Mouse (Mus musculus): ENCODE results near the gene Gm1043.

Gm1043 gene

DNA sequence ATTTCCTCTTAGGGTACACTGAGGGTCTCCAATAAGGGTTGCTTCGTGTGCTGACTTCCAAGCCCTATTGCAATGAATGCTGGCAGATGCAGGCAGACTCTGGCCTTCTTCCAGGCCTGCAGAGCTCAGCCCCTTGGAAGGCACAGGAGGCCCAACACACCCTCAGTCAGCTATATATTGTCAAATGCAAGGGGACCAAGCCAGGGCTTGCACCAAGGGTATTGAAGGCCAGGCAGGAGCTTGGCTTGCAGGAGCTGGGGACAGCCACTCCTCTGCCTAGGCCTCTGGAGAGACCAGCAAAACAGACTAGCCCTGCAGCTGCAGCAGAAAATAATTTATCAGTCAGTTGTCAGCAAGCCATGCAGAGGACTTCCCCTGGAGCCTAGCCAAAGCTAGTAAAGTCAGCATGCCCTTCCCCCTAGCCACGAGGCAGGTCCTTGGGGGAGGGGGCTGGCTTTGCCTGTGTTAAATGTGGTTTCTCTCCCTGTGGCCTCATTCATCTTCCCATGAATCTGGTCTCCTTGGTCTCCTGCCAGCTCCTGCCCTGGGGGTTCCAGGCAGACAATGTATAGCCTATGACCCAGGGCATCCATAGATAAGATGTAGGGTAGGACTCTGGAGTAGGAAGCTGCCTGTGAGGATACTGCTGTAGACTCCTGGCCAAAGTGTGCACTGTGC, 113.0 kb downstream of the Gm1043 start:
- DNase-seq (ENCODE audit: low read depth) = no peak

DNA sequence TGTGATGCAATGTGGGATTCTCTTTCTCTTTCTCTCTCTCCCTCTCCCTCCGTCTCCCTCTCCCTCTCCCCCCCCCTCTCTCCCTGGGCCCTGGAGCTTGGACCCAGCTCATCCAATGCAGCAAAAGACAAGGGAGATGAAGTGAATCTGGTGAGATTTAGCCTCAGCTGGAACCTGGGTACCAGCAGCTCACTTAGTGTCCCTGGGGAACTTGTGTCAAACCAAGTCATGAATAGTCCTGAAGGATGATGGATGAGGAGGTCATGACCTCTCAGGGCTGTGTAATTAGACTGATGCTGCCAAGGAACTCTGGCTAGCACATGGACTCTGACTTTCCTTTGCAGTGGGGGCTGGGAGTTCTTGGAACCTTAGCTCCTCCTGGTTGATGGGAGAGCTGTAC, 117.1 kb downstream of the Gm1043 start:
- DNase-seq (ENCODE audit: low read depth) = no peak

DNA sequence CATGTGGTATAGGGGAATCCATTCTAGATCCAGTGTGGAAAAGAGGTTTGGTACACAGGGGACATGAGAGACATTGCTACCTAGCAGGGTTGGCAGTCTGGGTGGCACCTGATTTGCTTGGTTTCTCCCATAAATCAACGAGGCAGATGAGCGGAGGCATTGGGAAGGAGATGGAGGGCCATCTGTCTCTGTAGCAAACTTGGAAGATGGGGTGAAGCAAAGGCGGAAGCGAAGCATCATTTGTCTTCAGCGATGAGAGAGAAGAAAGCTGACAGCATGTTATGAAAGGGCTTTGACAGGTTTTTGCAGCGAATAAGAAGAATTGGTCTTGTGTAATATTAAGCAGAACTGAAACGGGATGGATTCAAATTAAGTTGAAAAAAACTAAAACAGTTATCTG, 119.7 kb downstream of the Gm1043 start:
- no peak for DNase-seq (ENCODE audit: low read depth)

DNA sequence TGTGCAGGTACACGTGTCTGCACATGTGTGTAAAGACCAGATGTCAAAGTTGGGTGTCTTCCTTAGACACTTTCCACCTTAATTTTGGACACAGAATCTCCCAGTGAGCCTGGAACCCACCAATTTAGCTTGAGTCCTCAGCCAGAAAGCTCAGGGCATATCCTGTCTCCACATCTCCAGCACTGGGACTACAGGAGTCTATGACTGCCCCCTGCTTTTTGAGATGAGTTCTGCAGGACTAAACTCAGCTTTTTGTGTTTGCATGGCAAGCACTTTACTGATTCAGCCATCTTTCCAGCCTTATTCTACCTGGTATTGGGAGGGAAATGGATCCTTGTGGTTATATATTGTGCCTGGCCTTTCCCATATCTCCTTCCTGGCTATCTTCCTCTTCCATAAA, 120.2 kb downstream of the Gm1043 start:
- DNase-seq (ENCODE audit: low read depth) = no peak

DNA sequence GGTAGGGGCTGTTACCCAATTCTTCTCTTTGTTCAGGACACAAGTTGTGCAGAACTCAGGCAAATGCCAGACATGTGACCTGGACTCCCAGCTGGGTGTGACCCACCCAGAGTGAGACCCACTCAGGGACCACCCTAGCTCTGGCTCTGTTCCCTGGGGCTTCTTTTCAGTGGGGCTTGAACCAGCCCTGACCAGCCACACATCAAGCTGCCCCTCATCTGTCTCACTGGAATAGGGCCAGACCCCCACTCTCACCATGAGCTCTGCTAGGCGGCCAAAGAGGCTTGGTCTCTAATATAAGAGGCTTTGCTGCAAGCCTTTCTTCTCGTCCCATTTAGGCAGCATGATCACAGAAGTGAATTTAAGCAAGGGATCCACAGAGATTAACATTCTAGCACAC, 121.2 kb downstream of the Gm1043 start:
- DNase-seq (ENCODE audit: low read depth) = no peak

DNA sequence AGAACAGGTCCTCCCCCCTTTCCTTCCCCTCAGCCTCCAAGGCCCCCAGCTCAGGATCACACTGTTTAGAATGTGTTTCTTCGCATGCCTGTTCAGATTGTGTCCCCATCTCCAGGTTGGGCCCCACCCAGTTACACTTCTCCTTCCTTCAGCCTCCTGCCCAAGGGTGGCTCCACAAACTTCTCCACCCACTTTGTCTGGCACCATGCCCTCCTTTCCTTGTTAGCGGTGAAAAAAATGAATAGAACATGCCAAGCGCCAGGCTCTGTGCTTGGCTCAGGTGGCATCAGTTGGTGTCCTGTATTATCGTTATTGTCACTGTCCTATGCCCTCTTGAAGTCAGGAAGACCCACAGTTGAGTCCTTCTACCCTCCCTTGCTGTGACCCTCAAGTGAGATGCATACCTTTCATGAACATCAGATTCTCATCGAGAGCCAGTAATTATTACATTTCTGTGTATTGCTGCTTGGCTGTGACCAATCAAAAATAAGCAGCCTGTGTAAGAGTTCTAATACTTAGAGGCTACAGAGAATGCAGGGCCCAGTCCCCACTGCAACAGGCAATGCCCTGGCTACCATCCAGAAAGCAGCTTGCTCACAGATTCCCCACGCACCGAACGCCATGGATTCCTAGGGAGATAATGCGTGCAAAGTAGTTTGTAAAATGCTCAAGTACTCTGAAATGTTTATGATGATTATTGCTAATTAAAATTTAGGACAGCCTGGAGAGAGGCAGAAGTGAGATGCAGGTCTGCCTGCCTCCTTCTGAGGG, 128.0 kb downstream of the Gm1043 start:
- no peak for DNase-seq (ENCODE audit: low read depth)

DNA sequence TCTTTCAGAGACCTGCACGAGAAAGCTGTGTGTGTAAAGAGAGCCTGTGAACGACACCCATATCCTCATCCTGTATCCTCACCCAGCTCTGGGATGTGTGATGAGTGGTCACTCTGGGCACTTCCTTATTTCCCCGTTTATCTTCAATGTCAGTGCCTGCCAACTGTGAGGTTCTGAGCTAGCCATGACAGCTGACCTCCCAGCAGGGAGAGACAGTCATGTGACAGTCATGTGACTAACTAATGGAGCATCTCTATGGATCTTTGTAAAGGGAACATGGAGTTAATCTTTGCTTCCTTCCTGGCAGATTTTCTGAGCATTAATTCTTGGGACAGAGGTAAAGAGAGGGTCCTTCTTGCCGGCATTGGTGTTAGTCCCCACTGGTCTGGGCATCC, 128.5 kb downstream of the Gm1043 start:
- no peak for DNase-seq (ENCODE audit: low read depth)

DNA sequence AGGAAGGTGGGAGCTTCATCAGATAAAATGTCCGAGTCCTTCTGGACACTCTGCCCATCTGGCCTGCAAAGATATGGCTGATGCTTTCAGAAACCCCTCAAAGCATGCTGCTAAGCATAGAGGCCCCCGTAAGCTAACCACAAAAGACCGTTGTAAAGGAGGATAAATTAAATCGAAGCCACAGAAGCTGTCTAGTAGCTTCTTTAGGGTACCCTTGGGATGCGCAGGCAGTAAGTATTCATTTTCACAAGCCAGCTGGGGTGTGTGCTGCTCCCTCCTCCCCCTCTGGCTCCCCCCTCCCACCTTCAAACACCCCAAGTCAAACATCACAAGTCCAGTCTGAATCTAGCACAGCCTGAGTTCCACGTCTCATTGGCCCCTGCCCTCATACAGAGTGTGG, 129.4 kb downstream of the Gm1043 start:
- DNase-seq (ENCODE audit: low read depth) = no peak

DNA sequence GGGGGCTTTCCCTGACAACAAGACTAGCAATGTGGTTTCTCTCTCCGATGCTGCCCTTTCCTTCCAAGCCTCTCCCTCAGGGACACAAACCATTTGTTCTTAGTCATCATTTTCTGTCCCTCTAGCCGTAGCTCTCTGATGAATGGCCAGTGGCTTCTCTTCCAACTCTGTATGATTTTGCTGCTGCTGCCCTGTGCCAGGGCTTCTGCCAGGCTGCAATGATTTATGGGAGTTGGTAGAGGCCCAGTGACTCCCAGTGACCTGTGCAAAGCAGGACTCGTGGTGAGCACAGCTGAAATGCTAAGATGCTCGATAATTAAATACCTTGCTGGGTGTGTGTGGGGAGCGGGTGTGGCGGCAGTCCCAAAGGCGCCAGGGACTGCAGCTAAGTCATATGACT, 130.1 kb downstream of the Gm1043 start:
- no peak for DNase-seq (ENCODE audit: low read depth)

DNA sequence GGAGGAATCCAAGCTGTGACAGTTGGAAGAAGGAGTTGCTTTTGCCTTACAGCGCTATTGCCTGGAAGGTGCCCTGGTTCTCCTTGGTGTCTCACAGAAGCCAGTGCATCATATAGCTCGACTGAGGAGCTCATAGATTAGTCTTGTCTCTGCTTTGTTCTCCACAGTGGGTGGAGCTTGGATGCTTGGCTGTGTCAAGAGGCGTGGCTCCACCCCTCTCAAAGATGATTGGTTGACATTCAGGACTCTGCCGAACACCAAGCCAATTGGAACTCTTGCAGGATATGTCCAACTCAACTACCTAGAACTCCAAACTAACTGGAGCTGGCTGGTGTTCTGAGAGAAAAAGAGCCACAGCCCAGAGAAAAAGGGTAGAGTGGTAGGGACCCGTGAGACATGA, 134.4 kb downstream of the Gm1043 start:
- DNase-seq (ENCODE audit: low read depth) = no peak

DNA sequence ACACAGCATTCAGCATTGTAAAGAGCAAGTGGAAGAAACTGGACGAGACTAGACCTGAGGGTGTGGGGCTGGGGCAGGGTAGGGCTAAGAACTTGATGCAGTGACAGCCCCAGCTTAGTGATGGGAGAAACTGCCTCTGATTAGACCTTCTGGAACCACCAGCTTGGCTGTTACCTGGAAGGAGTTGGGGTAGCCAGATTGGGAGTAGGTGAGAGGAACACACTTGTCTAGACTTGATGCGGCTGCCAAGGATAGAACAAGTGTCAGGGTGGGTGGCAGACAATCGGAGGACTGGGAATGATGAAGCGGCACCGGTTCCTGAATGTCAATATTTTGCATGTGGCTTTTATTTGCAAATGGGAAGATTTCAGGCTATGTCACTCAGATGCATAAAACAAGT, 135.4 kb downstream of the Gm1043 start:
- no peak for DNase-seq (ENCODE audit: low read depth)

DNA sequence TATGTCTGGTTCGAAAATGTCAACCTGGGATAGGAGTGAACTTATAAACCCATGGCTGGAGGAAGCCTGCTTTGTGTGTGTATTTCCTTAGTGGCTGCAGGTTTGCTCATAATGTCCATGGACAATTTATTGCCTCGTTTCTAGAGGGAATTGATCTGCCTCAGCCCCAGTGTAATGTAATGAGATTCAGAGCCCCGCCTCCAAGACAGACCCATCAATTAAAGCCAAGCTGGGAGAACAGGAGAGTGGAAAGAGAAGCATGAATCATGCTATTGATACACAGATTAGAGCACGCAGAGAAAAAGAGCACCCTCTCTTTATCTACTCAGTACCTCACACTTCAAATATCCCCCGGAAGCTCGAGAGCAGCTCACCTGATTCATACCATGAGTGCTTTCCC, 136.4 kb downstream of the Gm1043 start:
- DNase-seq (ENCODE audit: low read depth) = no peak

DNA sequence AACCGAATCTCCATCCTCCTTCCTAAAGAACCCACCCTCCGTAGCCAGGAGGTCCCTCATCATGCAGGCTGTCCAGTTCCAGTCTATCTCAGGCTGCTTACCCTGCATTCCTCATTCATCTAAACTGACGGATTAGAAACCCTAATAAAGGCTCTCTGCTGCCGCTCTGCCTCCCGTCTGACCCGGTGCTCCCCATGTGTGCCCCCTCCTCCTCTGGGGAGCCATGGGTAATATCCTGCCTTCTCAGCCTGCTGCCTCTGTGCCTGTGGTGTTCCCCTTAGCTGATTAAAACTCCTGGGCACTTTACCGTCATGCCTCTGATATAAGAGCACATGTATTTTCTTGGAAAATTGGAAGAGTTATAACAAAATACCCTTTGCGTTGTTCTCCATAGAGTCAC, 137.1 kb downstream of the Gm1043 start:
- no peak for DNase-seq (ENCODE audit: low read depth)

DNA sequence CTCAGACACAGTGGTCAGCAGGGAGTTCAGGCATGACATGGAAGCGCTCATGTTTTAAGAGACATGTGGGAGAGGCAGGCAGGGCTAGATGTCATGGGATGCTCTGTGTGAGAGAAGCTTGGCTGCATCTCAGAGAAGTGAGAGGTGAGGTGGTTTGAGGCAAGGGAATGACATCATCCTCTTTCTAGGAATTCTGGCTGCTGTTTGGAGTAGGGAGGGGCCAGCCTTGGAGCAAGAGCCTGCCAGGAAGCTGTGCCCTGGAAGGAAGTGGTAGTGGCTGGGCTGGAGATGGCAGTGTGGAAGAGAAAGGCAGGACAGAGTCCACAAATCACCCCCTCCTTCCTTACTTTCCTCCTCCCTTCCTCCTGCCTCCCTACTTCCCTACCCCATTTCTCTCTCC, 140.5 kb downstream of the Gm1043 start:
- DNase-seq (ENCODE audit: low read depth) = no peak

DNA sequence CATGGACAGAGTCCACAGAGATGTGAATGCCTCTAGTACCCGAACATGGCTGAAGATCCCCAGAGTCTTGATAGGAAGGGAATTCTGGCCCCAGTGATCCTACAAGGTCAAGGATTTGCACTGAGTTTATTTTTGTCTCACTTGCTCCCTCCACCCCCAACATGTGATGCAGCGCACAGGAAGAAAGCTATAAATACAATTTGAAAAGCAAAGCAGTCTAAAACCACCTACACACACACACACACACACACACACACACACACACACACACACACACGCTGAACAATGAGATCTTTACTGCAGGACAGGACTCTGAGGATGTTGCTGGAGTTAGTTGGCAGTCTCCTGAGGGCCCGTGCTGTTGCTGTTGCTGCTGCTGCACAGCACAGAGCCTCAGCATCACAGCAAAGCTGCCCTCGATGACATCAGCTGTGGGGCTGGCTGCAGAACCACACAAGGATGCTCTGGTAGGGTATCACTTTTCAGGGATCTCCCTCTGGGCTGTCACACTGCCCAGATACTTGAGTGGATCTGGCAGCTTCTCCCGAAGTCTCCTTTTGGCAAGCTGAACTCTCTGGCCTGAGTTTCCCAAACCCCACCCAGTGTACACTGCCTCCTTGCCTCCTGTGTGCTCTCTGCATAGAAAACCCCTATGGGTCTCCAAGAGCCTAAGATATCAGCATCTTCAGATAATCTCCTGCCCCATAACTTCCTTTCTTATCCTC, 142.9 kb downstream of the Gm1043 start:
- DNase-seq (ENCODE audit: low read depth) = no peak

DNA sequence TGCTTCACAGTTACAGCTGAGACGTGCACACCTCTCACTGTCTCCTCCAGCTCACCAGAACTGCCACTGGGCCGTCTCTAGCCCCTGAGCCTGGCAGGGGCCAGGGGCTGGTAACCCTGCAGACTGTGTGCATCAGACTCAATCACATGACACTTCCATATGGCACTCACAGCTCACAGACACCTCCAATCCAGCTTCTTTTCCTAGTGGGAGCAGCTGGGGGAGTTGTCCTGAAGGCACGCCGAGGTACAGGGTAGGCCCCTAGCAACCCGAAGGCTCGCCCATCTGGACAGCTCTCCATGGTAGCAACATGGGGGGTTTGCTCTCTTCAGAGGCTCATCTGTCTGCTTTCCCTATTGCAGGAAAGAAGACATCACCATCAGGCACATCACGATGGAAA, 143.7 kb downstream of the Gm1043 start:
- no peak for DNase-seq (ENCODE audit: low read depth)

DNA sequence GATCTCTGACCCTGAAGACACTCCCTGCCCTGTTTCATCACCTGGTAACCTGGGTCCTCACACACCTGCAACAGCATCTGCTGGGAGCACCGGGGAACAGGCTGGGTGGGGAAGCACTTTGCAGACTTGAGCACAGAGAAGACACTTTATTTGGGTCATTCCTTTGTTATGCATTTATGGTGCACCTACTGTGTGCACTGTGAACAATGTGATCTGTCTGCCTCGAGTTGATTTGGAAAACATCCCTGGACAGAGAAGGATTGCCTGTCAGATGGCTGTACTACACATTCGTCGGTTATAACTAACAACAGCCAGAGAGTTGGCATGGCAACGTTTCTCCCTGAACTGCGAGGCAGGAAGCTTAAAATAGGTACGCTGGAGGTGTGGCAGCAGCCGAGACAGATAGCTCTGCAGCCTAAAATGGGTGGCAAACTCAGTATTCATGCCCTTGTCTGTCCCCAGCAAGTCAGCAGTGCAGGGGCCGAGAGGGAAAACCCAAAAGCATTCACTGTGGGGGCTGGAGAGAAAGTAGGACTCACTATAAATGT, 147.9 kb downstream of the Gm1043 start:
- no peak for DNase-seq (ENCODE audit: low read depth)

DNA sequence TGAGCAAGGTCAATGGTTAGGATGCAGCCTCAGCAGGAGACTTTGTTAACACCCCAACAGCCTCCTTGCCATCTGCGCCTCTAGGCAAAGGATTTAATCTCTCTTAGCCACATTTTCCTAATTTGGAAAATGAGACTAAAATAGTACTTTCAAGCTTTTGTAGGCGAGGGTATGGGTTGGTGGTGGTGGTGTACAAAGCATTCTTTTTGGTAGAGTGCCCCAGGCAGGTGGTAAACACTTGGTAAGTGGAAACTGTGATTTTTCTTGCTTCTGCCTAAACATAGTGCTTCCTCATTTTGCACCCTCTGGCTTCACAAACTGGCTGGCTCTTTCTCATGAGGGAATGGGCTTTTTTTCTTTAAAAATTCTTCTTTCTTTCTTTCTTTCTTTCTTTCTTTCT, 153.5 kb downstream of the Gm1043 start:
- no peak for DNase-seq (ENCODE audit: low read depth)

DNA sequence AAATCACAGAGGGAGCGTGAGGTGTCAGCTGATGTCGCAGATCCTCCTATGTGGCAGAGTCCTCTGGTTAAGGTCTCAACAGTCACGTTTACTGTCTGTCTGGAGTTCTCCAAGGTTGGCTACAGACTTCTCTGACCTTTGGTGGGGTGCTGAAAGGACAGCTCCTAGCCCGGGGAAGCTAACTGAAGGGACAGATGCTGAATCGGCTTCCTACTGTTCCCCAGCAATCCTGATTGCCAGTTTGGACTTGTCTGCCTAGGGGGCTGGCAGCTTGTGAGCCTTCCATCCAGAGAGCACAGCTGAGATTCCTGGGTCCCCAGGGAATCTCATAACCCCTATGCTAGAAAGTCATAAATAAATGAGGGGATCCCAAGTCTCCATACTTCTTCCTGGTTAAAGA, 155.4 kb downstream of the Gm1043 start:
- DNase-seq (ENCODE audit: low read depth) = no peak

DNA sequence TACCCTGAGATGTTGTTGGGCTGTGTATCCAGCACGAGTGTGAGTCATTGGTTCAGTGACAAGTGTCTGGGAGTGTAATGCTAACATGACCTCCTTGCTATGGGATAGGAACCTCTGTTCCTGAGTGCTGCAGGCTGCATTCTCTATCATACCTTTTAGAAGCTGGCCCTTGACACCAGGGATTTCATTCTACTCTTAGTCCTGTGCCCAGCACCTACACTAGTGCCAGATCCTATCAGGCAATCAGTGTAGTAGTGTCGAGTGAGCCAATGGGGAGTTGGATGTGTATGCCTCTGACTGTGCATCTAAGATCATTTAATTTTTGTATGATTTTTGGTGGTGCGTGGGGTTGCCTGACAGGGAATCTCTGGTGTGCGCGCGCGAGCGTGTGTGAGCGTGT, 156.1 kb downstream of the Gm1043 start:
- DNase-seq (ENCODE audit: low read depth) = no peak

DNA sequence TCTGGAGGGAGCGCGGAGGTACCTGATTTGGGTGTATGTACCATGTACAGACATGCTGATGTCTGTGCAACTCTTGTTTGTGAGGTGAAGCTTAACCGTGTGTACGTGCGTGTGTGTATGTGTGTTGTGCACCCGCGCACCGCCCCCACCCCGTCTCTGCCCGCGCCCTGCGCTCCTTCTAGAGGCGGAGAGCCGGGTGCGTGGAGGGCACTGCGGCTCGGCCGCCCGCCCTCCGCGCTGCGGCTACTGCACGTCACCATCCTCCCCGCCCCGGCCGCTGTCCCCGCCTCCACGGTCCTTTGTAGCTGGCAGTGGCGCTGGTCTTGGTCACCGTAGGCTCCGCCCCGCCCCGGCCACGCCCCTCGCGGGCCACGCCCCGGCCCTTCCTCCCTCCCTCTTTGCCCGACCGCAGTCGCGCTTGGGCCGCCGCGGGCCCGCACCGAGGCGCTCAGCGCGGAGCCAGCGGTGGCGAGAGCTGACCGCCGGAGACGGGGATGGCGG, 156.5 kb downstream of the Gm1043 start, which contains the start of gene Crmp1:
Crmp1 (plus strand) TSS at position 290 of the 501 bp plus-strand sequence.
- no peak for DNase-seq (ENCODE audit: low read depth)

DNA sequence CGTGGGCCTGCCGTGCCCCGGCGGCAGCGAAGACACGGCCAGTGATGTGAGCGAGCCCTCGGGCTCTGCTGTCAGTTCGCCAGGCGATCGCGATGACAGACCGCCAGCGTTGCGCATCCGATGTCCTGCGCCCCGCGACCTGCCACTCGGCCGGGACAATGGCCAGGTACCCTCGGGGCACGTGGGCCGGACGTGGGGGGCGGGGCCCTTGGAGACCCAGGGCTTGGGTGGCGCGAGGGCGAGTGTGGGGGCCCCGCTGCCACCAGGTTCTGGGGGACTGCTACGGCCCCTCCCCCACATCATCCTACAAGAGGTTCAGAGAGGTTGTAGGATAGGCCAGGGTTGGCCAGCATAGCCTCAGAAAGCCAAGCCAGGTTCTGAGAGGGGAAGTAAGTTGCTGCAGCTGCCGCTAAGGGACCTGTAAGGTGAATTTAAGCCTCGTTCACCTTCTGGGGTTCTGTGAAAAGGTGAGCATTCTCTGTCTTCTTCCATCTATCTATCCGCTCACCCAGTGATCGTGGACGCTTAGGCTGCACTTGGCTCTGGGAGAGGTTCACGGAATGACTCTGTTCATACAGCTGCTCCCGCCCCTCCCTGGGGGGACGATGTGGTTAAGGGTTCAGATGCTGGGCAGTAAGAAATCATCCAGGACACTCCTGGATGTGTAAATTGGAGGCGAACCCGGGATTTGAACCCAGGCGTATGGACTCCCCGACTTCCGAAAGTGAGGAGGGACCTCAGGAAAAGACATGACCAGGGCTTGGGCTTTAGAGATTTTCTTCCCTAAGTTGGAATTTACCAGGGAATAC, 157.4 kb downstream of the Gm1043 start:
- DNase-seq (ENCODE audit: low read depth) = no peak

All from naive thymus-derived CD4-positive, alpha-beta T cell, adult 2 months (primary cell).